Mouse (Mus musculus): ENCODE data around the gene Fam187b.
"Not testable (repeated sequence)": the region's sequence is repeated elsewhere in the genome, so short reads cannot be mapped to it uniquely, and the experiment has no call there.

The Fam187b gene

DNA sequence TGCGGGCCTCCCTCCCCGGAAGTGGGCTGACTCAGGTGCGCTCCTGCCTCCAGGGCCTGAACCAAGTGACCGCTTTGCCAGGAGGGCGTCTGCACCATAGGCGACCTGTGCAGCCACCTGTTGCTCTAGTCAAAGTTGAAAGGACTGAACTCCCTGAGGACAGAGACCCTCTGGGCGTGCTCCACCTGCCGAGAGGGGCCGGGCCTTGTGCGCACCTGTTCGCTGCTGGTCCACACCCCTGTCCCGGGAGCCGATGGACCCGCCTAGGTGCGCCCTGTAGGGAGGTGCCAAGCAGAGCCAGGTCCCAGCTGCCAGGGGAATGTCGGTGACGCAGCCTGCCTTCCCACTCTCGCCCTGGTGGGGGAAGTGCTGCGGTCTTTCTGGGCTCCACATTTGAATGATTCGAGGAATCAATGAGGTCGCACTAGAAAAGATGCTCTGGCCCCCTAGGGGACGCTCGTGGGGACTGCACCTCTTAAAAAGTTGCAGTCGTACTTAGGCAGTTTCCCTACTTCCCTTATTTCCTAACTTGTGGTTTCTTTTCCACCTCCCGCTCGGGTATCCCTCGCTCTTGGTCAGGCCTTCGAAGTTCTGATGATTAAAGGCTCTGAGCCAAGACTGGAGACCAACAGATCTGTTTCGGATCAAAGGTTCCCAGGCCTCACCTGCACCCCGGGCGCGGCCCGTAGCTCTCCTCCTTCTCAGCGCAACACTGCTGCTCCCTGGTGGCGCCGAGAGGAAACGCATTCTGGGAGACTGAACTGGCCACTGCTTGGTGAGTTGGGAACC, at the start of gene Fam187b:
Fam187b (plus strand) TSS at position 290 of the 789 bp plus-strand sequence.
- in situ Hi-C loops (cut with MboI, MseI): no loop called here

- in situ Hi-C loops (cut with MboI, MseI): no loop called here
These were observed 49.5 kb upstream of the Fam187b start for GRCm38 (mm10) chr7:30924071-30924470.

DNA sequence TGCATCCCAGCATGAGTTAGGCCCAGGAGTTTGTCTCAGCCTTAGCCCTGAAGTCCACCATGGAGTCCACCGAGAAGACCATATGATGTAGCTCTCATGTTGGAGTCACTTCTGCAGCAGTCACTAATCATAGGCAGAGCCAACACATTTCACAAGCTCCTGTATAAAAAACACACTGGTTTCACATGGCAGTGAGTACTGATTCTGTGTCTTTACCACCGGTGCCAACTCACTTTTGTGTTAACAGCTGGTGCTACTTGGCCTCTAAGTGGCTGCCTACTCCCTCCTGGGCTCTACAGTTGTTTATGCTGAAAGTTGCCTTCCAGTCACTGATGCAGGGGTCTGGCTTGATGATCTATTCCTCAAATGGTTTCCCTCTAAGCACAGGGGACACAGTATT, 49.0 kb upstream of the Fam187b start, which contains the start of gene Hamp2:
Hamp2 (minus strand) TSS at position 101 of the 400 bp plus-strand sequence.
- in situ Hi-C loops (cut with MboI, MseI): not testable (repeated sequence)

GRCm38 (mm10) chr7:30935422-30936099, 38.0 kb upstream of the Fam187b start:
- in situ Hi-C loops (cut with MboI, MseI): not testable (repeated sequence)

DNA sequence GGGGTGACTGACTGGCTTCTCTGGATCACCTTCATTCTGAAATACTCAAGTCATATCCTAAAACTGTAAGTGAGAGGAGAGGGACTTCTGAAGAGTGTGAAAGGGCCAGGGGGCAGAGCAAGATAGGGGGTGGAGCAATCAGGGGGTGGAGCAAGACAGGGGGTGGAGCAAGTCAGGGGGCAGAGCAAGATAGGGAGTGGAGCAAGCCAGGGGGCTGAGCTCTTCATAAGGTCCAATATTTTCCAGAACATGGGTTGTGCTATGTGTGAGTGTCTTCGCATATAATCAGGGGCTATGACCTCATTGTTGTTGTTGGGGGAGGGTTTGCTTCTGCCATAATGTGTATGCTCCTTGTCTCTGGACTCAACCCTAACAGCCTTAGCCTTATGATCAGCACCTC, 33.5 kb upstream of the Fam187b start:
- in situ Hi-C loops (cut with MboI, MseI): not testable (repeated sequence)

DNA sequence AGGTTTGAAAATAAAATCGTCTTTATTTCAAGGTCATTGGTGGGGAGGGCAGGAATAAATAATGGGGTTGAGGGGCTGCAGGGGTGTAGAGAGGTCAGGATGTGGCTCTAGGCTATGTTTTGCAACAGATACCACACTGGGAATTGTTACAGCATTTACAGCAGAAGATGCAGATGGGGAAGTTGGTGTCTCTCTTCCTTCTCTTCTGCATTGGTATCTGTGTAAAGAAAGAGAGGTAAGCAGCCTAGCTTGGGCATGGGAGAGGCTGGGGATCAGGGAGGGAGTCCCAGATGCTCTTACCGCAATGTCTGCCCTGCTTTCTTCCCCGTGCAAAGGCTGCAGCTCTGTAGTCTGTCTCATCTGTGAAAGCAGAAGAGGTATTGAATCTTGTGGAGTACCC, 31.2 kb upstream of the Fam187b start:
- in situ Hi-C loops (cut with MboI, MseI): not testable (repeated sequence)

- in situ Hi-C loops (cut with MboI, MseI): no loop called here
These were observed 29.5 kb upstream of the Fam187b start, which contains the start of gene Hamp for GRCm38 (mm10) chr7:30943909-30944635. Gene Hamp, minus strand, starts transcription at chr7:30944032.

DNA sequence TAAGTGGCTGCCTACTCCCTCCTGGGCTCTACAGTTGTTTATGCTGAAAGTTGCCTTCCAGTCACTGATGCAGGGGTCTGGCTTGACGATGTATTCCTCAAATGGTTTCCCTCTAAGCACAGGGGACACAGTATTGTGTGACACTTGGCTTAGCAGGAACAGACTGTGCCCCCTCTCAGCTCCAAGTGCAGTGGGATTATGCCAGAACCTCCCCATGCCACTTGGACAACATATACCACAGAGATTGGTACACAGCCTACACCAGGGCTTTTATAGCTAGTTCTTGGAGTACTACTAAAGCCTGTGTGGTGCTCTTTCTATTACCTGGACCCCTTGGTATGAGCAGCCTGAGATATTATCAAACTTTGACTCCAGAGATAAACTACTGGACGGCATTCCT, 28.9 kb upstream of the Fam187b start:
- in situ Hi-C loops (cut with MboI, MseI): not testable (repeated sequence)

DNA sequence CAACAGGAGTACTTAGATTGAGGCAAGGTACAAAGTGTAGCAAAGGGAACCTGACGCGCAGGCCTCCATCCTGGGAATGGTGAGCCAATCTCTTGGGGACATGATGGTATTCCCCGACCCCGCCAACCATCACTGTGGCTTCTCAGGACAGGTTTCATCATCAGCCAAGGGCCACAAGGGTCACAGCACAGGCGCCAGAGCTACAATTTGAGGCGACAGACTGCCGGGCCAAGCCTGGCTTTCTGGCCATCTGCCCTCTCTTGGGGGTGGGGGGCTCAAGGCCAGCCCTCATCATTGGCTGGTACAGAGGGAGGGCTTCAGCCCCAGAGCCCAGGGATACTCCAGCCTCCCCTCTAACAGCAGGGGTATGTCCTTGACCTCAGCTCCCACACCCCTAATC, 28.1 kb upstream of the Fam187b start:
- in situ Hi-C loops (cut with MboI, MseI): not testable (repeated sequence)

DNA sequence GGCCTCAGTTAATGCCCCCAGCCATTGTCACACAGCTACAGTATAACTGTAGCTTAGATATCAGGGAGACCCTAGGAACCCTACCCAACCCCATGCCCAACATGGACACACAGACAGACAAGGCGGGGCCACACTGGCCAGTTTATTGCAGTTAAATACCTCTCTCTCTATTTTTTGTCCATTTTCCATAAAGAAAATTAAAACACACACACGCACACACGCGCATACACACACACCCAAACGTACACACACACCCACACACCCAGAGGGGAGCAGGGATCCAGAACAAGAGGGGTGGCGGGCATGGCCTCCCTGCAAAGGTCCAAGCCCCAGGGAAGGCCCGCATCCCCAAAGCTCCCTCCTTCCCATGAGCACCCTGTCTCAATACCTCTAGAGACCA, 27.7 kb upstream of the Fam187b start:
- in situ Hi-C loops (cut with MboI, MseI): no loop called here

- in situ Hi-C loops (cut with MboI, MseI): not testable (repeated sequence)
These were observed 23.7 kb upstream of the Fam187b start for GRCm38 (mm10) chr7:30949902-30950301.

GRCm38 (mm10) chr7:30952441-30953265, 20.9 kb upstream of the Fam187b start:
- in situ Hi-C loops (cut with MboI, MseI): no loop called here

DNA sequence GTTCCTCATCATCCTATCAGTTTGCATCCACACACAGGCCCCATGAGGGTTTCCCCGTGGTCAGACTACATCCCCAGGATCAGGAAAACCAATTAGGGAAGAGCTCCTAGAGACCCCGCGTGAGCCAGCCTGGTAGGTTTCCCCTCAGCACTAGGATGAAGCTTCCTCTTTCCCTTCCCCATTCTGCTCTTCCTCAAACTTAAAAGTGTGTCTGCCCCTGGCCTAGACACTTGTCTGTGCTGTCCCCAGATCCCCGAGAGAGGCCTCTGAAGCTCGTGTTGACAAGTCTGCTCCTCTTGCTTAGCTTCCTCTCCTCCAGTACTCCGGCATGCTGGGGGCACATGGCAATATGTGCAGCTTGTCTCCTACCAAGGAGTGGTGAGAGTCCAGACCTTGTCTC, 20.1 kb upstream of the Fam187b start:
- in situ Hi-C loops (cut with MboI, MseI): no loop called here

DNA sequence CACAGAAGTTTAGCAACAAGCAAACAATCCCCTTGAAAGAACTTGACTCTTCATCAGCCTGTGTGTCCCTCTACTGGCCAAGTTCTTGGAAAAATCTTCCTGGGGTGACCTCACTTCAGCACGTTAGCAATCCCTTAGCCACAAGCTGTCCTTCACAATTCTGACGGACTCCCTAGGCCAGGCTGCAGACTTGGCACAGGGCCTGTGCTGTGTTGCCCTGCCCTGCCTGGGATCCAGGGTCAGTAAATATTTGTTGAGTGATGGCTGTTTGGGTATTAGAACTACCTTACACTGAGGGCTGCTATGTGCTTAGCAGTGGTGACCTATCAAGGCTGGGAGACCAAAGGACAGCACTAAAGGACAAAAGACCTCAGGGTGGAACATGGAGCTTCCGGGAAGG, 19.6 kb upstream of the Fam187b start:
- in situ Hi-C loops (cut with MboI, MseI): no loop called here

GRCm38 (mm10) chr7:30954971-30955520, 18.5 kb upstream of the Fam187b start:
- in situ Hi-C loops (cut with MboI, MseI): no loop called here

GRCm38 (mm10) chr7:30955584-30956356, 17.8 kb upstream of the Fam187b start:
- in situ Hi-C loops (cut with MboI, MseI): no loop called here

DNA sequence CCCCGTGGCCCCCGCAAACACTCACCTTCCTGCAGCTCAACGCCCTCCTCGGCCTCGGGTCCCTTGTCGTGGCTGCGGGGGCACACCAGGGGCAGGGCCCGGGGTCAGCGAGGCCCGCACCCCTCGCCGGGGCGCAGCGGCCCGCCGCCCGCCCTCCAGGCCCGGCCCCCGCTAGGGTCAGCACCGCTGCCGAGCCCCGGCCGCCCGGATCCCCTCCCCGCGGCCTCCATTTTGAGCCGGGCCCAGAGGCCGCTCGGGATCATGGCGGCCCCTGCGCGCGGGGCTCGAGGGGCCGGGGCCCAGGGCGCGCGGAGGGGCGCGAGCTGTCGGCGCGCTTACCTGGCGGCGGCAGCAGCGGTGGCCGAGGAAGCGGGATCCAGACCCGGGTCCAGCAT, 17.2 kb upstream of the Fam187b start:
- in situ Hi-C loops (cut with MboI, MseI): no loop called here

GRCm38 (mm10) chr7:30956756-30957366, 16.7 kb upstream of the Fam187b start, which contains the start of gene Usf2:
Gene Usf2, minus strand, starts transcription at chr7:30956803.
- in situ Hi-C loops (cut with MboI, MseI): no loop called here

DNA sequence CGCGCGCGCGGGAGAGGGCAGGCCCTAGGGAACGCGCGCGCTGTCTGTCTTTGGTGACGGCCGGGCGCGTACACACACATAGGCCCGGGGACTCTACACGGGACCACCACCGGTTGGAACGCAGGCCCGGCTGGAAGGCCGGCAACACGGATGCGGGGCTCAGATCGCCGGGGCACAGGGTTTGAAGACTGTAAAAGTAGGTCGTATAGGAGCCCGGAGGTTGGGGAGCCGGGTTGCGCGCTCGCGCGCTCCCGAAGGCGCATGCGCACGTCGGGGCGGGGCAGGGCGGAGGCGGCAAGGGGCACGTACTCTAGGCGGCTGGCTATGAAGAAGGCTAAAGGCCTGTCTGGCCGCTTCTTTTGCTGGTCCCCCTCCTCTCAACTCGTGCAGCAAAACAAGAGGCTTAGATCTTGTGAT, 16.2 kb upstream of the Fam187b start:
- in situ Hi-C loops (cut with MboI, MseI): no loop called here

Measured in T-helper 1 cell (primary cell).